Mouse (Mus musculus): ENCODE results near the gene Gper1. TPM values are rescaled to one million over a fixed set of nuclear protein-coding genes. Genes with fewer than 3 reads are reported as not detected.

Gper1 gene
- polyA plus RNA-seq, 1 experiment from 2014 or later: 5.7 TPM

DNA sequence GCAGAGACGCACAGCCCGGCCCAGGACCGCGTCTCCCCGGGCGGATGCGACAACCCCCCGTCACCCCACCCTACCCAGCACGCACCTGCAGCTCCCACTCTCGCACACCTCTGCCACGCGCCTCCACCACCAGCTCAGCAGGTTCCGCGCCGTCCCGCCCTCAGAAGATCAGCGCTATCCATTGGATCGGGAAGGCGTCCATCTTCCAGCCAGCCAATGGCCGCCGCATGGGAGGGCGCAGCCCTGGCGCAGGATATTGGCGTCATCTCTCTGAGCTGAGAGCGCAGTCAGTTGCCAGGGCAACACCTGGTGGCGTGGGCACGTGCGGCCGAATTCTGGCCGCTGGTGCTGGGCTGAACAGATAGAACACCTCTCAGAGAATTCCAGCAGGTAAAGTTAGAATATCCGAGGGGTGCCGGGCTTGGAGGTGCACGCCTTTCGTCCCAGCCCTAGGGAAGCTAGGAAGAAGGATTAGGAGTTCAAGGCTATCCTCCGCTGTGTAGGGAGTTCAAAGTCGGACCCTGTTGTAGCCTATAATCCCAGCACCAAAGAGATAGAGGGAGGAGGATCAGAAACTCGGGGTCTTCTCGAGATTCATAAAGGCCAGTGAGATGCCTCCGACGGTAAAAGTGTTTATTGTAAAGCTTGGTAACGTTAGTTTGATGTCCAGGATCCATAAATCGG lies 37.6 kb downstream of the Gper1 start, which contains the start of gene 3110082I17Rik:
Gene 3110082I17Rik, minus strand, starts transcription at position 144 of the 684 bp plus-strand sequence.
- H3K36me3 ChIP-seq: no peaks in the 10 kb centered on the region; the same call in 1 of the 2 replicates
- no peaks in the 10 kb centered on the region for H3K9me3 ChIP-seq
- peak within 1 kb of the TSS; percentile 73 for H3K4me2 ChIP-seq
- WGBS: 3% methylated on average over 42 of the region's 42 CpGs
- H3K9ac ChIP-seq: peak within 1 kb of the TSS; percentile 54
- H3K27me3 ChIP-seq: 0 out of 2 replicates have a peak, but pooled peaks cover 2% of the 10 kb centered on the region
- H3K27ac ChIP-seq: no peak within 1 kb of the TSS
- ATAC-seq (ENCODE audit: insufficient number of reproducible peaks, low FRiP score, low TSS enrichment, low read depth): peak; percentile 95
- H3K4me1 ChIP-seq: peaks cover 15% of the 10 kb centered on the region
- H3K4me3 ChIP-seq: peak within 1 kb of the TSS; percentile 71

DNA sequence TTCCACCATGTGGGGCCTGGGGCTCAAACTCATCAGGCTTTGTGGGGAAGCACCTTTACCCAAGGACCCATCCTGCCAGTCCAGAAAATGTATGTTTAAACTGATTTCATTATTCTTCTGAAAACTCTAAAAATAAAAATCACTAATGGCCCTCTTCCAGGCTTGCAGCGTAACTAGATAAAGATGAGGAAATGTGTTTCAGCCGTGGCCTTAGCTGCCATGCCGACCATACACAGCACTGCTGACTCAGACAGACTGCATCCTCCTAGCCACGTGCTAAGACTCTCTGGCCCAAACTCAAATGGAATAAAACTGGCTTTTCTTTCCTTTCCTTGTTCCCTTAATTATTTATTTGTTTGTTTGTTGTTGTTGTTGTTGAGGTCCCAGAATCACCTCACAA lies 41.9 kb downstream of the Gper1 start:
- H3K36me3 ChIP-seq: no peaks in the 10 kb centered on the region
- WGBS: 67% methylated on average over 4 of the region's 4 CpGs

DNA sequence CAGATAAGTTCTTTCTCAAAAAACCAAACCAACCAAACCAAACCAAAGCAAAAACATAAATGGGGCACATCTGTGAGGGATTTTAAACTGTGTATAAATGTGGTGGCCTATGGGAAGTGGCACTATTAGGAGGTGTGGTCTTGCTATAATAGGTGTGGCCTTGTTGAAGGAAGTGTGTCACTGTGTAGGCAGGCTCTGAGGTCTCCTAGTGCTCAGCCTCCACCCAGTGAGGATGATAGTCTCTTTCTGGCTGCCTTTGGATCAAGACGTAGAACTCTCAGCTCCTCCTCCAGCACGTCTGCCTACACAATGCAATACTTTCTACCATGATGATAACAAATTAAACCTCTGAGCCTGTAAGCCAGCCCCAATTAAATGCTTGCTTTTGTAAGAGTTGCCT lies 43.4 kb downstream of the Gper1 start:
- Histone ChIP-seq H3K4me3 (no peak overlapping the region), H3K27me3 (0 out of 2 replicates have a peak, but pooled peaks cover 2% of the 10 kb centered on the region), H3K4me2 (no peak overlapping the region), H3K9me3 (no peaks in the 10 kb centered on the region), H3K9ac (no peak overlapping the region), H3K27ac (no peak overlapping the region), H3K36me3 (peaks cover 6% of the 10 kb centered on the region), H3K4me1 (no peaks in the 10 kb centered on the region)
- no peak for ATAC-seq (ENCODE audit: insufficient number of reproducible peaks, low FRiP score, low TSS enrichment, low read depth)
- WGBS: 82% methylated on average over 2 of the region's 2 CpGs

More for the DNA sequence above, 41.9 kb downstream of the Gper1 start:
- Histone ChIP-seq H3K4me2 (no peak overlapping the region), H3K27me3 (0 out of 2 replicates have a peak, but pooled peaks cover 2% of the 10 kb centered on the region), H3K27ac (no peak overlapping the region), H3K4me3 (no peak overlapping the region), H3K9me3 (no peaks in the 10 kb centered on the region), H3K4me1 (peaks cover 7% of the 10 kb centered on the region), H3K9ac (no peak overlapping the region)
- no peak for ATAC-seq (ENCODE audit: insufficient number of reproducible peaks, low FRiP score, low TSS enrichment, low read depth)

- Histone ChIP-seq H3K27ac (no peak overlapping the region), H3K27me3 (0 out of 2 replicates have a peak, but pooled peaks cover 2% of the 10 kb centered on the region), H3K4me3 (no peak overlapping the region), H3K36me3 (peaks cover 10% of the 10 kb centered on the region), H3K9me3 (no peaks in the 10 kb centered on the region), H3K4me1 (no peaks in the 10 kb centered on the region), H3K9ac (no peak overlapping the region), H3K4me2 (no peak overlapping the region)
- WGBS: 67% methylated on average over 4 of the region's 4 CpGs
- no peak for ATAC-seq (ENCODE audit: insufficient number of reproducible peaks, low FRiP score, low TSS enrichment, low read depth)
These were observed 43.9 kb downstream of the Gper1 start for GRCm38 (mm10) chr5:139466801-139467200.

DNA sequence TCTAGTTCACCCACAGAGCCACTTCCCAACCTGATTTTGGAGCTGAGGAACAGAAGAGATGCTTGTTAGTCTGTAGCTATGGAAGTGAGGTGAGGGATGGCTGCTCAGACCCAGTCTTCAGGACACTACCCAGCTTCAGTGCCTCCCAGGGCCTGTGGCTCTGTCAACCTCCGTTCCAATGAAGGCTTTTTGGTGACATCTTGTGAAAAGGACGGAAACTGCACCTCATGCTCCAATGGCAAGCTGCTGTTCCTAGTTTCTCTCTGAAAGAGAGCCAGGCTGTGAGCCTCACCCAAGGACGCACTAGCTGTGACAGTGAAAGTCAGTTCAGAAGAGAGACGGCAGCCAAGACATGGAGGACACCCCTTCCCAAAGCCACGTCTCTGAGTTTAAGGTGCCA lies 45.0 kb downstream of the Gper1 start:
- H3K27me3 ChIP-seq: 0 out of 2 replicates have a peak, but pooled peaks cover 2% of the 10 kb centered on the region
- H3K9me3 ChIP-seq: no peaks in the 10 kb centered on the region
- no peak overlapping the region for H3K4me2 ChIP-seq
- H3K27ac ChIP-seq: no peak overlapping the region
- no peaks in the 10 kb centered on the region for H3K4me1 ChIP-seq
- no peak overlapping the region for H3K9ac ChIP-seq
- no peak for ATAC-seq (ENCODE audit: insufficient number of reproducible peaks, low FRiP score, low TSS enrichment, low read depth)
- 48% methylated on average over 5 of the region's 5 CpGs for WGBS
- H3K4me3 ChIP-seq: no peak overlapping the region
- peaks cover 22% of the 10 kb centered on the region for H3K36me3 ChIP-seq

DNA sequence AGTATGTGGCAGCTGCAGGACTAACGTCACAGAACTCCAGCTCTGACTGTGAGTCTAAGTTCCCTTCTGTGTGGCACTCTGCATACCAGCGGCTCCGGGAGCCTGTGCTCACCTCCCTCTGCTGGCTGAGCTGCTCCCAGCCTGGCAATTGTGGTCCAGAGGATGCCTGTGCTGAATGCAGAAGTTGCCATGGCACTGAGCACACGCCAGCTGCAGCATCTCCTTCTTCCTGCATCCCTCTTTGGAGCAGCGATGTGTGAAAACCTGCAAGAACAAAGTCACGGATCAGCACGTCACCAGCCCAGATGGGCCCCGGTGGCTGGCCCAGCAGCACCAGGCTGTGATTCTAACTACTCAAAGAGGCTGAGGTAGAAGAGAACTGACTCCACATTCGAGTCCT lies 51.8 kb downstream of the Gper1 start:
- H3K4me3 ChIP-seq: no peak overlapping the region
- WGBS: 85% methylated on average over 9 of the region's 9 CpGs
- no peak for ATAC-seq (ENCODE audit: insufficient number of reproducible peaks, low FRiP score, low TSS enrichment, low read depth)
- H3K4me1 ChIP-seq: no peaks in the 10 kb centered on the region
- H3K27me3 ChIP-seq: no peaks in the 10 kb centered on the region
- H3K9me3 ChIP-seq: no peaks in the 10 kb centered on the region
- no peak overlapping the region for H3K27ac ChIP-seq
- no peak overlapping the region for H3K4me2 ChIP-seq
- H3K9ac ChIP-seq: no peak overlapping the region
- H3K36me3 ChIP-seq: peaks cover 86% of the 10 kb centered on the region

Other genes starting within 250 kb of the Gper1 start
- 52.4 and 56.7 TPM in 2 replicates for gene Sun1, start 222.5 kb upstream of the Gper1 start, polyA plus RNA-seq (2015; fragmentation: Nextera tagmentation; extraction: Ambion mirVana)
- 153 and 171 TPM in 2 replicates for gene Get4, start 170.8 kb upstream of the Gper1 start, polyA plus RNA-seq (2015; fragmentation: Nextera tagmentation; extraction: Ambion mirVana)
- gene Adap1, start 97.5 kb upstream of the Gper1 start, polyA plus RNA-seq (2015; fragmentation: Nextera tagmentation; extraction: Ambion mirVana): 3.2 and 4.1 TPM in 2 replicates
- 90.6 and 94.2 TPM in 2 replicates for gene Cox19, start 71.7 kb upstream of the Gper1 start, polyA plus RNA-seq (2015; fragmentation: Nextera tagmentation; extraction: Ambion mirVana)
- 22.8 and 23.5 TPM in 2 replicates for gene Cyp2w1, start 70.5 kb upstream of the Gper1 start, polyA plus RNA-seq (2015; fragmentation: Nextera tagmentation; extraction: Ambion mirVana)
- gene Gpr146, start 45.5 kb upstream of the Gper1 start, polyA plus RNA-seq (2015; fragmentation: Nextera tagmentation; extraction: Ambion mirVana): 2.6 and 3.1 TPM in 2 replicates
- gene C130050O18Rik, start 17.9 kb upstream of the Gper1 start, polyA plus RNA-seq (2015; fragmentation: Nextera tagmentation; extraction: Ambion mirVana): 7.1 and 10.4 TPM in 2 replicates
- 30.8 and 35.6 TPM in 2 replicates for gene 3110082I17Rik, start 37.4 kb downstream of the Gper1 start, polyA plus RNA-seq (2015; fragmentation: Nextera tagmentation; extraction: Ambion mirVana)
- 9.6 and 9.9 TPM in 2 replicates for gene Zfand2a, start 61.4 kb downstream of the Gper1 start, polyA plus RNA-seq (2015; fragmentation: Nextera tagmentation; extraction: Ambion mirVana)
- 0.20 and 0.35 TPM in 2 replicates for gene Uncx, start 120.3 kb downstream of the Gper1 start, polyA plus RNA-seq (2015; fragmentation: Nextera tagmentation; extraction: Ambion mirVana)

Data from limb, embryonic 15.5 days (tissue).